Mouse (Mus musculus) spleen, adult 2 months (tissue): ENCODE data around the gene Tekt2.

Source experiments
- CTCF ChIP-seq: fragments of 200-500 bp; IDR thresholded peaks from 2 replicates; pipeline ENCODE4 v1.5.1; 2011; ENCODE audit warnings: mild to moderate bottlenecking, inconsistent platforms; ENCODE audit not compliant: insufficient read depth, insufficient read length, insufficient replicate concordance; ENCODE audit errors: extremely low read depth
- POLR2A ChIP-seq: fragments of 200-500 bp; IDR thresholded peaks from 2 replicates; pipeline ENCODE4 v1.6.1; 2011; ENCODE audit warnings: low read depth, low read length, inconsistent platforms

DNA sequence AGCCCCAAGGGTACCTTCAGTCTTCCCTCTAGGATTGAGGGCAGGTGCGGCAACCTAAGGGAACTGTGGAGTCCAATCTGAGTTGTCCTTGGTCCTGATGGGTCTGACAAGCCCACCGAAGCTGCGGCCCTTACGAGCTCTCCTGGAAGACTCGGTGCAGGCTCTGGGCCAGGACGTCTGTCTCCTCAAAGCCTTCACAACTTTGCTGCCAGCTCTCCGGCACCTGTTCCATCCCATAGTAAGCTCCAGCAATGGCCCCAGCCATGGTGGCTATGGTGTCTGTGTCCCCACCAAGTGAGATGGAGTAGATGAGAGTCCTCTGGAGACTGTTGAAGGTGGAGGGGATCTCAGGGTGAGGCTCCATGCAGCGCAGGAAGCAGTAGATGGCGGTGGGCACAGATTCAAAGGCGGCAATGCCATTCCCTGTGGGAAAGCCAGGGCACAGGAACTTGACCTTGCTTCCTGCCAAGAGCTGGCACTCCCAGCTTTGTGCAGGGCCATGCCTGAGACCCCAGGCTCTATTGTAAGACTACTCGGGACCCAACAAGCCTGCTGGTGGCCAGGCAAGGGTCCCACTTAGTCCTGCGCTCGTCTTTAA is 8.9 kb downstream of the Tekt2 start:
- TF ChIP-seq CTCF (no peak), POLR2A (no peak)
